Mouse (Mus musculus) right cerebral cortex, postnatal 10 days (tissue): ENCODE measurements around the gene Gripap1.

ENCODE experiments used
- DNase-seq, 2 experiments: peaks; one replicate each; pipeline ENCODE4 v3.0.0; 2021; ENCODE audit warnings: low spot score in 2 of 2

Gene Gripap1

GRCm38 (mm10) chrX:7867141-7867540 lies 77.6 kb downstream of the Gripap1 start:
- no peak for DNase-seq

GRCm38 (mm10) chrX:7868506-7868905 lies 78.9 kb downstream of the Gripap1 start:
- no peak for DNase-seq

- no peak for DNase-seq
Observed at GRCm38 (mm10) chrX:7869826-7870225, 80.3 kb downstream of the Gripap1 start.
